Mouse (Mus musculus) heart, postnatal 0 days (tissue): ENCODE data around the gene Raver2. TPM values are rescaled to one million over a fixed set of nuclear protein-coding genes. Genes with fewer than 3 reads are reported as not detected.
"Not testable (repeated sequence)": the region's sequence is repeated elsewhere in the genome, so short reads cannot be mapped to it uniquely, and the experiment has no call there.

Source experiments
- ATAC-seq: fragments of 200-750 bp; cut with Nextera tagmentation; 2 replicates; pipeline ENCODE4 v1.8.0; 2017; ENCODE audit warnings: low read depth, moderate number of reproducible peaks, moderate library complexity; ENCODE audit not compliant: insufficient read depth
- DNase-seq: peaks from one replicate; pipeline ENCODE4 v3.0.0-alpha.2; 2016; ENCODE audit warnings: low spot score
- H3K27ac ChIP-seq: fragments of 300-500 bp; sonication (generic); 2 replicates; pipeline ENCODE4 v1.5.1; 2014; ENCODE audit warnings: low read depth, mild to moderate bottlenecking
- H3K27me3 ChIP-seq: fragments of 300-500 bp; sonication (generic); 2 replicates; pipeline ENCODE4 v1.6.1; 2014; ENCODE audit warnings: low read length, mixed read lengths; ENCODE audit not compliant: control insufficient read depth, insufficient read depth
- H3K36me3 ChIP-seq: fragments of 300-500 bp; sonication (generic); replicated peaks from 2 replicates; pipeline ENCODE4 v1.6.1; 2014; ENCODE audit warnings: low read length, mixed read lengths; ENCODE audit not compliant: control insufficient read depth, insufficient read depth
- H3K4me1 ChIP-seq: fragments of 300-500 bp; sonication (generic); 2 replicates; pipeline ENCODE4 v1.6.1; 2014; ENCODE audit warnings: antibody characterized with exemption; ENCODE audit not compliant: control insufficient read depth, insufficient read depth
- H3K4me2 ChIP-seq: fragments of 300-500 bp; sonication (generic); 2 replicates; pipeline ENCODE4 v1.6.1; 2014; ENCODE audit warnings: low read depth, mild to moderate bottlenecking, low read length, moderate library complexity
- H3K4me3 ChIP-seq: fragments of 300-500 bp; sonication (generic); 2 replicates; pipeline ENCODE4 v1.5.1; 2014; ENCODE audit warnings: low read depth, low read length
- H3K9ac ChIP-seq: fragments of 300-500 bp; sonication (generic); replicated peaks from 2 replicates; pipeline ENCODE4 v1.6.1; 2014; ENCODE audit warnings: low read depth, low read length, mixed read lengths
- H3K9me3 ChIP-seq: fragments of 300-500 bp; sonication (generic); replicated peaks from 2 replicates; pipeline ENCODE4 v1.6.1; 2016; ENCODE audit warnings: low read length; ENCODE audit not compliant: control insufficient read depth
- CTCF ChIP-seq: IDR thresholded peaks from 2 replicates; pipeline ENCODE4 v1.5.1; 2016; ENCODE audit warnings: antibody characterized with exemption, control low read depth, low read depth
- EP300 ChIP-seq: IDR thresholded peaks from 2 replicates; pipeline ENCODE4 v1.6.1; 2016; ENCODE audit warnings: antibody characterized with exemption, low read depth
- WGBS: fragments of 180-500 bp; shearing (Covaris S2); extraction: QIAGEN DNeasy Blood & Tissue Kit; methylation state at CpG from one replicate; pipeline ENCODE4 v1.1.7; 2014; 5-methylcytosine and 5-hydroxymethylcytosine counted together
- polyA plus RNA-seq: library from polyadenylated mRNA; unstranded; fragments of >200 nt; fragmentation: Nextera tagmentation; extraction: Ambion mirVana; gene quantifications from 2 replicates; pipeline ENCODE4 v1.2.1, GENCODE M21; 2015
- total RNA-seq: library from RNA; depleted of rRNA; stranded (reverse); fragments of >200 nt; gene quantifications from 2 replicates; pipeline ENCODE4 v1.2.3, GENCODE M21; 2014; ENCODE audit warnings: low replicate concordance

Gene Raver2
- total and polyA plus RNA-seq, 2 experiments from 2014 or later: 1.7 to 4.0 TPM

- Histone ChIP-seq H3K36me3 (no peaks in the 10 kb centered on the region), H3K4me3 (no peak overlapping the region), H3K4me1 (peaks cover 5% of the 10 kb centered on the region; the same call in 1 of the 2 replicates), H3K27me3 (no peaks in the 10 kb centered on the region), H3K27ac (no peak overlapping the region), H3K9ac (no peak overlapping the region), H3K4me2 (no peak overlapping the region), H3K9me3 (no peaks in the 10 kb centered on the region)
- no peak for TF ChIP-seq EP300
- no peak for TF ChIP-seq CTCF
- DNase-seq: no peak
- WGBS: 59% methylated on average over 17 of the region's 17 CpGs
- no peak for ATAC-seq
Observed at GRCm38 (mm10) chr4:101082176-101082888, 13.5 kb downstream of the Raver2 start.

DNA sequence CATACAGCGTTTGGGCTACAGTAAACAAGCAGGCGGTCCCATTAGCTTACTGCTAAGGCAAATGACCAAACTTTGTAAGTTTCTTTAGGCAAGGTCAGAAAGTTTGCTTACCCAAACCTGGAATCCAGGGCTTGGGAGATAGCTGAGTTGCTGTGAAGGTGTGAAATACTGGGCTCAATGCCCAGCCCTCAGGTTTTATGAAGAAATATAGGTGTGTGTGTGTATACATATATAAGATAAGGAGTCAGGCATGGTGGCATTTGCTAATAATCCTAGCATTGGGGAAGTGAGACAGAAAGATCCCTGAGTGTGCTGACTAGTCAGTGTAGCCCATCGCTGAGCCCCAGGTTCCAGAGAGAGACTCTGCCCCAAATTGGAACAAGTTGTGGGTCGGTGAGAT, 16.1 kb downstream of the Raver2 start:
- Histone ChIP-seq H3K4me1 (peaks cover 4% of the 10 kb centered on the region; the same call in 1 of the 2 replicates), H3K27ac (no peak overlapping the region), H3K9ac (no peak overlapping the region), H3K27me3 (no peaks in the 10 kb centered on the region), H3K4me2 (no peak overlapping the region), H3K36me3 (no peaks in the 10 kb centered on the region), H3K4me3 (no peak overlapping the region), H3K9me3 (no peaks in the 10 kb centered on the region)
- 88% methylated on average over 4 of the region's 4 CpGs for WGBS
- no peak for ATAC-seq
- DNase-seq: no peak
- no peak for TF ChIP-seq CTCF
- TF ChIP-seq EP300: no peak

GRCm38 (mm10) chr4:101086040-101086439, 17.3 kb downstream of the Raver2 start:
- no peak for TF ChIP-seq EP300
- Histone ChIP-seq H3K4me2 (no peak overlapping the region), H3K4me1 (no peaks in the 10 kb centered on the region), H3K9ac (no peak overlapping the region), H3K9me3 (no peaks in the 10 kb centered on the region), H3K36me3 (no peaks in the 10 kb centered on the region), H3K4me3 (no peak overlapping the region), H3K27ac (no peak overlapping the region), H3K27me3 (no peaks in the 10 kb centered on the region)
- DNase-seq (no peak), ATAC-seq (no peak)
- 51% methylated on average over 3 of the region's 3 CpGs for WGBS

GRCm38 (mm10) chr4:101087721-101088120, 18.9 kb downstream of the Raver2 start:
- no peaks in the 10 kb centered on the region for H3K36me3 ChIP-seq
- no peak overlapping the region for H3K4me3 ChIP-seq
- no peak overlapping the region for H3K9ac ChIP-seq
- TF ChIP-seq CTCF: no peak
- no peak for TF ChIP-seq EP300
- H3K4me1 ChIP-seq: no peaks in the 10 kb centered on the region
- 70% methylated on average over 1 of the region's 1 CpGs for WGBS
- no peaks in the 10 kb centered on the region for H3K27me3 ChIP-seq
- no peak for DNase-seq
- no peaks in the 10 kb centered on the region for H3K9me3 ChIP-seq
- H3K4me2 ChIP-seq: no peak overlapping the region
- ATAC-seq: no peak
- no peak overlapping the region for H3K27ac ChIP-seq

GRCm38 (mm10) chr4:101090630-101091029, 21.8 kb downstream of the Raver2 start:
- H3K27ac ChIP-seq, H3K4me3 ChIP-seq, DNase-seq, ATAC-seq, H3K9ac ChIP-seq, H3K27me3 ChIP-seq, H3K9me3 ChIP-seq, H3K4me1 ChIP-seq, H3K36me3 ChIP-seq, H3K4me2 ChIP-seq: not testable (repeated sequence)
- WGBS: 87% methylated on average over 3 of the region's 3 CpGs

DNA sequence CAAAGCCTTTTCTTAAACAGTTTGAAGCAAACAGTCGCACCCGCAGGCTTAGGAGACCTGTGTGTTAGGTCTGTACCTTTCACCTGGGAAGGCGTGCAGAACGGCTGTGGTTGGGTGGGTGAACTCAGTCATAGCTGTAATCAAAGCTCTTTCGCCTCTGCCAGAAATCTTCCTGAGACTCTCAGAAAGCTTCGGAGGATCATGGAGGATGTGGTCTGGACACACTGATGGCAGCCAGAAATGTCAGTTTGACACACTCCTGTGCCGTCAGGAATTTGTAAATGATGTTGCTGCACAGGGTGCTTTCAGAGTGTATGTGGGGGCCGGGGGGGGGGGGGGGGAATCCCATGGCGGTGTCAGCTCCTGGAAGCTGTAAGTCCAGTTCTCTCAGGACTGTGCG, 24.5 kb downstream of the Raver2 start:
- WGBS: 49% methylated on average over 10 of the region's 10 CpGs
- Histone ChIP-seq H3K4me2 (no peak overlapping the region), H3K27me3 (no peaks in the 10 kb centered on the region), H3K9me3 (0 out of 2 replicates have a peak, but pooled peaks cover 2% of the 10 kb centered on the region), H3K36me3 (no peaks in the 10 kb centered on the region), H3K27ac (no peak overlapping the region), H3K4me3 (no peak overlapping the region), H3K4me1 (no peaks in the 10 kb centered on the region), H3K9ac (no peak overlapping the region)
- no peak for DNase-seq
- ATAC-seq: no peak
- TF ChIP-seq EP300 (no peak), CTCF (no peak)
